Mouse (Mus musculus): ENCODE measurements around the gene Nono.

DNA sequence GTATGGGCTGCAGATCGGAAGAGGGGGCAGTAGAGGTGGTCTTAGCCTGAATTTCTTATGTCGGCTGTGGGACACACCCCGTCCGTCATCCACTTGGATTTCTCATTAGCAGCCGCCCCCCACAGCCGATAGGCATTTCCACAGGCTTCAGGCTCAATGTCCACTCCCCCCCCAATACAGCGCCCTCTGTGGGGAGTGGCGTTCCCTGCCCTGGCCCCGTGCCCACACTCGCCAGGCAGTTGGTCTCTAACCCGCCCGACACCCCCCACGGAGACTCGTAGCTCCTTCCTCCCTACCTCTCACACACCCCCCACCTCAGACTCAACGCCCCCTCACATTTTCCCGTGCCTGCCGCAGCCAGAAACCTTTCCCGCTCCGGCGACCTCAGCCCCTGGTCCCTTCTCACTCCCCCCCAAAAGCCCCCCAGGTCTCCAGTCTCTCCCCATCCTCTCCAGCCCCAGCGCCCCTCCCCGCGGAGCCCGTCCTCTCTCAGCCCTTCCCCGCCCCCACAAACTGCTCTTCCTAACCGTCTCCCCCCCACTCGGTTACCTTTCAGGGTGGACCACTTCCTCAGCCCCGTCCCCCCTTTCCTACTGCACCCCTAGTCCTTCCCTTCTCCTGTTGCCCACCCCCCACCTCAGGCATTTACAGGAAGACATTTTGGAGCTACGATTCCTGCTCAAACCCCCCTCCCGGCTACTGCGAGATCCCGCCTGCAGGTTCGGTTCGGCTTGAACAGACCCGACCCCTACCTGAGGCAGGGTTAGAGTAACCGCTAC is 10.0 kb upstream of the Nono start:
- TF ChIP-seq CTCF (IDR thresholded peaks at IDR 0.05) (peak; percentile 56), EP300 (IDR thresholded peaks at IDR 0.05) (no peak)

Data from lung, postnatal 0 days (tissue).